Mouse (Mus musculus) embryonic facial prominence, embryonic 14.5 days (tissue): ENCODE results near the gene Ankrd27. TPM values are rescaled to one million over a fixed set of nuclear protein-coding genes. Genes with fewer than 3 reads are reported as not detected.
"Not testable (repeated sequence)": the region's sequence is repeated elsewhere in the genome, so short reads cannot be mapped to it uniquely, and the experiment has no call there.

Experiments
- ATAC-seq: fragments of 200-750 bp; cut with Nextera tagmentation; 2 replicates; pipeline ENCODE4 v1.8.0; 2017; ENCODE audit warnings: low read depth, moderate number of reproducible peaks, moderate TSS enrichment
- DNase-seq: peaks from one replicate; pipeline ENCODE4 v3.0.0-alpha.2; 2015; ENCODE audit warnings: low spot score
- H3K27ac ChIP-seq: fragments of 300-500 bp; sonication (generic); replicated peaks from 2 replicates; pipeline ENCODE4 v1.5.1; 2014; ENCODE audit warnings: low read depth, mild to moderate bottlenecking, low read length, moderate library complexity
- H3K27me3 ChIP-seq: fragments of 300-500 bp; sonication (generic); replicated peaks from 2 replicates; pipeline ENCODE4 v1.6.1; 2014; ENCODE audit warnings: low read length; ENCODE audit not compliant: control insufficient read depth, insufficient read depth
- H3K36me3 ChIP-seq: fragments of 300-500 bp; sonication (generic); 2 replicates; pipeline ENCODE4 v1.6.1; 2014; ENCODE audit warnings: low read length, mixed read lengths; ENCODE audit not compliant: control insufficient read depth, insufficient read depth
- H3K4me1 ChIP-seq: fragments of 300-500 bp; sonication (generic); 2 replicates; pipeline ENCODE4 v1.6.1; 2014; ENCODE audit warnings: antibody characterized with exemption, low read length; ENCODE audit not compliant: control insufficient read depth, insufficient read depth
- H3K4me2 ChIP-seq: fragments of 300-500 bp; sonication (generic); 2 replicates; pipeline ENCODE4 v1.6.1; 2014; ENCODE audit warnings: low read depth, mild to moderate bottlenecking, low read length, moderate library complexity, mixed read lengths
- H3K4me3 ChIP-seq: fragments of 300-500 bp; sonication (generic); 2 replicates; pipeline ENCODE4 v1.5.1; 2014; ENCODE audit warnings: low read depth, mild to moderate bottlenecking, low read length
- H3K9ac ChIP-seq: fragments of 300-500 bp; sonication (generic); 2 replicates; pipeline ENCODE4 v1.6.1; 2014; ENCODE audit warnings: low read depth, mild to moderate bottlenecking, low read length, moderate library complexity, mixed read lengths
- H3K9me3 ChIP-seq: fragments of 300-500 bp; sonication (generic); 2 replicates; pipeline ENCODE4 v1.6.1; 2016; ENCODE audit warnings: low read length; ENCODE audit not compliant: control insufficient read depth
- WGBS: fragments of 180-500 bp; shearing (Covaris S2); extraction: QIAGEN DNeasy Blood & Tissue Kit; methylation state at CpG from one replicate; pipeline ENCODE4 v1.1.7; 2014; 5-methylcytosine and 5-hydroxymethylcytosine counted together
- polyA plus RNA-seq: library from polyadenylated mRNA; unstranded; fragments of >200 nt; fragmentation: Nextera tagmentation; extraction: Ambion mirVana; gene quantifications from 2 replicates; pipeline ENCODE4 v1.2.1, GENCODE M21; 2014

Ankrd27 gene
- polyA plus RNA-seq, 1 experiment from 2014 or later = 42.0 TPM

- not testable (repeated sequence) for H3K36me3 ChIP-seq, H3K9ac ChIP-seq, H3K4me3 ChIP-seq, H3K27me3 ChIP-seq, H3K9me3 ChIP-seq, H3K4me2 ChIP-seq, ATAC-seq, H3K4me1 ChIP-seq, DNase-seq, H3K27ac ChIP-seq
- 21% methylated on average over 6 of the region's 6 CpGs for WGBS
These were observed 15.2 kb upstream of the Ankrd27 start for GRCm38 (mm10) chr7:35570883-35571282.

- 27% methylated on average over 4 of the region's 4 CpGs for WGBS
- DNase-seq (peak; percentile 28), ATAC-seq (no peak)
- H3K9ac ChIP-seq = no peak overlapping the region
- no peak overlapping the region for H3K4me3 ChIP-seq
- H3K36me3 ChIP-seq = no peaks in the 10 kb centered on the region
- no peak overlapping the region for H3K4me2 ChIP-seq
- peaks cover 34% of the 10 kb centered on the region for H3K27me3 ChIP-seq
- no peak overlapping the region for H3K27ac ChIP-seq
- no peaks in the 10 kb centered on the region for H3K4me1 ChIP-seq
- H3K9me3 ChIP-seq = no peaks in the 10 kb centered on the region
These were observed 6.2 kb upstream of the Ankrd27 start for GRCm38 (mm10) chr7:35579849-35580248.

DNA sequence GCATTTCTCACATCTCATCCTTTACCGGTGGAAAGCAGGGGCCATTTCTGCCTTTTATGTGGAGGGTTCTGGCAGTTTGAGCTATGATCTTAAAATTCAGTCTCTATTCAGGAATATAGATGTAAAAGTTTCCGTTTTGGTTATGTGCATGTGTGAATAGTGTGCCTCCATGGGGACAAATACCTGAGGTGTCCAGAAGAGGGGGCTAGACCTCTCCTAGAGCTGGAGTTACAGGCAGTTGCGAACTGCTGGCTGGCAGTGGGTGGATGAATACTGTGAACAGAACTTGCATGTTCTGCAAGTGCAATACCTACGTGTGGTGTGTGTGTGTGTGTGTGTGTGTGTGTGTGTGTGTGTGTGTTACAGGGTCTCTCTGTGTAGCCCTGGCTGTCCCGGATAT is 3.3 kb upstream of the Ankrd27 start:
- H3K9me3 ChIP-seq = no peaks in the 10 kb centered on the region
- H3K4me1 ChIP-seq = peaks cover 6% of the 10 kb centered on the region
- 72% methylated on average over 5 of the region's 5 CpGs for WGBS
- ATAC-seq (no peak), DNase-seq (no peak)
- no peak overlapping the region for H3K4me3 ChIP-seq
- no peak overlapping the region for H3K9ac ChIP-seq
- H3K4me2 ChIP-seq = no peak overlapping the region
- no peak overlapping the region for H3K27ac ChIP-seq
- H3K27me3 ChIP-seq = peaks cover 38% of the 10 kb centered on the region
- no peaks in the 10 kb centered on the region for H3K36me3 ChIP-seq

DNA sequence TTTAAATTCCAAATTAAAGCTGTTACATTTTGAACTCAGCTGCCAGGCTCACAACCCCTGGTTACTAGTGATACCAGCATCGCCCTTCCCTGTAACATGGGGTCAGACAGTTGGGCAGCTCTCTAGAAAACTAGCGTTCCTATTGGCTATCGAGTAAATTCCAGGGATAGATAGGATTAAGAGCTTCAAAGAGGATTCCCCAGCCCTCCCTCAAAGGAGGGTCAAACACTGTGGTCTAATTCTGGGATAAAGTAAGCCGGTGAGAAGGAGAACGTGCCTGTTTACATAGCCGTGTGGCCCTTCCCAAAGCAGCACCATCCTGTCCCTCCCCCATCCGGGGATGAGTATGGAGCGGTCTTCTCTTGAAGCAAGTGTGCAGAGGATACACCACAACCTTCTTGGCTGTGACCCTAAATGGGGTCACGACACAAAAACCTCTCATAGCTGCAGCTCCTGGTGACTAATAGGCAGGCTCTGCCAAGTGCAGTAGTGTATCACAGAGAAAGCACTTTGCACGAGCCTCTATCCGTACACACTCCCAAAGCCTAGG is 2.5 kb upstream of the Ankrd27 start:
- Histone ChIP-seq H3K4me1 (peaks cover 6% of the 10 kb centered on the region), H3K9me3 (no peaks in the 10 kb centered on the region), H3K27ac (no peak overlapping the region), H3K36me3 (no peaks in the 10 kb centered on the region), H3K4me3 (no peak overlapping the region), H3K4me2 (no peak overlapping the region), H3K27me3 (peaks cover 38% of the 10 kb centered on the region), H3K9ac (no peak overlapping the region)
- DNase-seq (no peak), ATAC-seq (no peak)
- 10% methylated on average over 11 of the region's 11 CpGs for WGBS

DNA sequence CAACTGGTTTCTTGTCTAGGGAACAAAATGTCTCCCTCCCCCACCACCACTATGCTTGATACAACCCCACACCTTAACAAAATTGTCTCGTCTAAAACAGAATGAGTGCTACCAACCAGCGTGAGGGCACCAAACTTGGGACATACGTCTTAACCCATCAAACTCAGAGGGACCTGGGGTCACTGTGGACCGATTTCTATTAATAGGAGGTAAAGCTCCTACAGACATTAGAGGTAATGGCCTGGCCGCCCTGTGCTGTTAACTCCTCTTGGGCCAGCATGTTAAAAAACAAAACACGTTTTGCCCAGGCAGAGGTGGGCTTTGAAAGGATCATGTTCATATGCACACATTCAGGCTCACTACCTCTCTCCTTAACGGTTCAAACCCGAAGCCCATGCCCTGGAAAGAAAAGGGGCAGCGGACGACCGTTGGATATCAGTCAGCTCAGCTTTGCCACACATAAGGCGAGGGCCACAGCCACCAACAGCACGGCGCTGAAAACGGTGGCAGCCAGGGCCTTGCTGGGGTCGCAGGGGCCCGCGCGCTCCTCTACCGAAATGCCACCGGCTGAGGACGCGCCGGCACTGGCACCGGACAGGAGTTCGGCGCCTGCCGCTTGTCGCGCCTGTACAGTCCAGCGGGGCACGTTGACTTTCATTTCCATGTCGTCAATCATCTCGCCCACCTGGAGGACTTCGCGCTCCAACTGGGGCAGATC is 1.8 kb upstream of the Ankrd27 start:
- peak overlapping the region; percentile 88 for H3K4me3 ChIP-seq
- no peaks in the 10 kb centered on the region for H3K9me3 ChIP-seq
- peaks cover 10% of the 10 kb centered on the region for H3K4me1 ChIP-seq
- DNase-seq = no peak
- ATAC-seq = no peak
- WGBS = 12% methylated on average over 17 of the region's 36 CpGs
- H3K4me2 ChIP-seq = peak overlapping the region; percentile 98
- H3K9ac ChIP-seq = peak overlapping the region; percentile 82
- peaks cover 38% of the 10 kb centered on the region for H3K27me3 ChIP-seq
- no peak overlapping the region for H3K27ac ChIP-seq
- H3K36me3 ChIP-seq = no peaks in the 10 kb centered on the region

GRCm38 (mm10) chr7:35584786-35585190 is 1.3 kb upstream of the Ankrd27 start:
- no peaks in the 10 kb centered on the region for H3K9me3 ChIP-seq
- no peak overlapping the region for H3K27ac ChIP-seq
- 0% methylated on average over 13 of the region's 50 CpGs for WGBS
- ATAC-seq (no peak), DNase-seq (peak; percentile 27)
- peaks cover 38% of the 10 kb centered on the region for H3K27me3 ChIP-seq
- peaks cover 12% of the 10 kb centered on the region for H3K4me1 ChIP-seq
- peak overlapping the region; percentile 88 for H3K4me3 ChIP-seq
- no peaks in the 10 kb centered on the region for H3K36me3 ChIP-seq
- H3K4me2 ChIP-seq = peak overlapping the region; percentile 98
- peak overlapping the region; percentile 82 for H3K9ac ChIP-seq

DNA sequence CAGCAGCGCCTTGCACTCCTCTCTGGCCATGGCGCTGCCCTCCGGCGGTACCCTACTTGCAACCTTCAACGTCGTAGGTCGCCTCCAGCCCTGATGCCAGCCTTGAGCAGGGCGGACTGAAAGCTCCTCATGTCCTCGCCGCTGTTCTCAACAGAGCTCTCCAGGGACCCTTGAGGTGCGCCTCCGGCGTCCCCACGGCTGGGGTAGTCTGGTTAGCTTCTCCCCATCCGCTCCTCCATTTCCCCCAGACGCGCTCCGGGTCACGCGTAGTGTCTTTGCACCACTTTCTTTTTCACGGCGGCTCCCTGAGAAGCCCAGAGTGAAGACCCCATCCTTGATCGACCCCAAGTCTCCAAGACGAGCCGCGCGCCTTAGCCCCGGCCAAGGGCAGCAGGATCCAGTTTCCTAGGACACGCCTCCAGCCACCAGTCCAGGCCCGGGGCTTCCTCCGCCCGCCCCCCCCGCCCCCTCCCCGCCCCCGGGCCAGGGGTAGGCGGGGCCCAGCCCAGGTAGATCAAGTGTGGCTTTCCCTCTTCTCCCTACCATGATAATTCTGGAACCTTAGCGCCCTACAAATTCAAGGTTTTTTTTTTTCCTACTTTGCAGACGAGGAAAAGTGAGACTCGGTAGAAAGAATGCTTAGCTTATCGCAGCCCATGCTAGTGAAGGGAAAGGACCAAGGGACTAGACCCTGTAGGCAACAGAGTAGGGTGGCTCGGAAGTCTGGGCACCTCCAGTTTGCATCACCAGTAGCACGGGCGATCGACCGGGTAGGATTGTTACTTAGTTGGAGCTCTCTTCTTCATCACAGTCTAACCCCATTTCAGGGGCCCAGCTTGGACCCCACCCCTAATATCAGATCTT is 621 bp upstream of the Ankrd27 start, which contains the start of gene Rgs9bp:
TSS of gene Rgs9bp (minus strand) at position 392 of the 864 bp plus-strand sequence.
- Histone ChIP-seq H3K9me3 (no peaks in the 10 kb centered on the region), H3K27ac (peak within 1 kb of the TSS; percentile 54), H3K4me2 (peak within 1 kb of the TSS; percentile 98), H3K4me3 (peak within 1 kb of the TSS; percentile 88), H3K9ac (peak within 1 kb of the TSS; percentile 82), H3K27me3 (peaks cover 38% of the 10 kb centered on the region), H3K4me1 (peaks cover 16% of the 10 kb centered on the region), H3K36me3 (no peaks in the 10 kb centered on the region)
- under 1% methylated on average over 34 of the region's 45 CpGs for WGBS
- peak; percentile 62 for ATAC-seq
- DNase-seq = peak; percentile 79

DNA sequence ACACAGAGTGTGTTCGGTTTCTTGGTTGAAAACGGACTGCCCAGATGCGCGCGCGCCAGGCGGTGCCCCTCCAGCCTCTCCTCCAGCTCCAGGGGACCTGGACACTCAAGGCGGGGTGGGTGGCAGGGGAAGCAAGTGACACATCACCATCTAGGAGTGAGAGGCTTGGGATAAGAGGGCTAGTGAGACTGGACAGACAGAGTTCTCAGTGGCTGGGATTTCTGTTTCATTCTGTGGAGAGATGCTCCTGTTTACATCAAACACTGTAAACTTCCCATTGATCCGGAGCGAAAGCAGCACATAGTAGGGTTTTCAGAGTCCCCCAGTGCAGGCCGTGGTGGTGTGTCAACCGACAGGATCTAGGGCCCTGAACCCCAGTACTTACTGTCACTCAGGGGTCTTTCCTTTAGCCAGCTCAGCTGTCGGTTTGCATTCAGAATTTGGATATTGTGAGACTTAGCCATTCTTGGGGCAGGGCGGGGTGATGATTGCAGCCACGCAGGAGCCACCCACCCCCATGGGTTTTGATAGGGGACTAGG is 932 bp downstream of the Ankrd27 start:
- H3K36me3 ChIP-seq = peaks cover 5% of the 10 kb centered on the region
- peaks cover 32% of the 10 kb centered on the region for H3K27me3 ChIP-seq
- ATAC-seq (no peak), DNase-seq (no peak)
- H3K4me2 ChIP-seq = peak overlapping the region; percentile 98
- peaks cover 27% of the 10 kb centered on the region for H3K4me1 ChIP-seq
- whole genome bisulfite sequencing = 20% methylated on average over 15 of the region's 15 CpGs
- no peaks in the 10 kb centered on the region for H3K9me3 ChIP-seq
- H3K27ac ChIP-seq = no peak overlapping the region
- peak overlapping the region; percentile 82 for H3K9ac ChIP-seq
- peak overlapping the region; percentile 88 for H3K4me3 ChIP-seq
